Mouse (Mus musculus) CD4-positive, CD25-positive, alpha-beta regulatory T cell, adult 4 months (primary cell): ENCODE results near the gene Rab3c. TPM values are rescaled to one million over a fixed set of nuclear protein-coding genes. Genes with fewer than 3 reads are reported as not detected.

Experiments used
- ATAC-seq: one replicate; pipeline ENCODE4 v1.8.0; 2017
- polyA plus RNA-seq, 2 experiments: library from polyadenylated mRNA; unstranded; fragments of 100-300 nt; shearing (Covaris generic); gene quantifications; one replicate each; pipeline ENCODE4 v1.2.1; 2017

Rab3c gene
- polyA plus RNA-seq = under 1 TPM in 1 of 2 experiments, not detected in 1; 0.24 TPM

- ATAC-seq = no peak
Measured at GRCm38 (mm10) chr13:110280563-110281144, at the start of gene Rab3c. TSS of gene Rab3c (minus strand) at chr13:110280996.

GRCm38 (mm10) chr13:110318746-110319145, 38.0 kb upstream of the Rab3c start:
- no peak for ATAC-seq

DNA sequence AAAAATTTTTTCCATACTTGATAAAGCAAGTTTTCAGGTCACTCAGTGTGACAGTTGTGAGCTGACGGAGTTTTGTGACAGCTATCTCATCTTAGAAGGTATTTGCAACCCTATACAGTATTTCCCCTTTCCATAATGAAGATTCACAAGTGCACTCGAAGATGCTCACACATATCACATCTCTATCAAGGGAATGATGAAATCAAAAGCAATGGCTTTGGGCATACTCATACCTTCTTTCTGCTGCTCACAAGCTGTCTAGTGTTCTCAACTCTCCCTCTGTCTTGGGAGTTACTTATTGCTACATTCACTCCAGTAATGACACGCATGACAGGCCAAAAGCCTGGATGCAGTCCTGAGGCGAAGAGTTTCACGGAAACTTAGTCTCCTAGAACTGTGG, 26.4 kb upstream of the Rab3c start:
- no peak for ATAC-seq

DNA sequence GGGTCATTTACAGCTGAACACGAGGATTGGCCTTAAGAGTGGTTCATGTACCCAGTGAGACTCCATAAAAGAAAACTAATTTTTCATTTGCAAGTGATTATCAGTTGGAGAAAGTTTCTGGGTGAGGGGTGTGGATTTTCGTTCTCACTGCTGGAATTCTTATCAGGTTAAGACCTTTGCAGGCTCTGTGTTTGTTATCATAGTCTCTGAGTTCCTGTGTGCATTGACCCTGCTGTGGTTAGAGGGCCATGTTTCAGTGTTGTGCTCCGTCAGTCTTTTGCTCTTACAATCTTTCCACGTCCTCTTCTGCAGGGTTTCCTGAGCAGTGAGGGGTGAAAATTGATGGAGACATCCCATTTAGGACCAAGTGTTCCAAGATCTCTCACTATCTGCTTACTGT, 16.3 kb upstream of the Rab3c start:
- no peak for ATAC-seq

GRCm38 (mm10) chr13:110288499-110288898, 7.7 kb upstream of the Rab3c start:
- no peak for ATAC-seq

GRCm38 (mm10) chr13:110283781-110284180, 3.0 kb upstream of the Rab3c start:
- no peak for ATAC-seq

- no peak for ATAC-seq
Measured at GRCm38 (mm10) chr13:110280028-110280562, 701 bp downstream of the Rab3c start.

DNA sequence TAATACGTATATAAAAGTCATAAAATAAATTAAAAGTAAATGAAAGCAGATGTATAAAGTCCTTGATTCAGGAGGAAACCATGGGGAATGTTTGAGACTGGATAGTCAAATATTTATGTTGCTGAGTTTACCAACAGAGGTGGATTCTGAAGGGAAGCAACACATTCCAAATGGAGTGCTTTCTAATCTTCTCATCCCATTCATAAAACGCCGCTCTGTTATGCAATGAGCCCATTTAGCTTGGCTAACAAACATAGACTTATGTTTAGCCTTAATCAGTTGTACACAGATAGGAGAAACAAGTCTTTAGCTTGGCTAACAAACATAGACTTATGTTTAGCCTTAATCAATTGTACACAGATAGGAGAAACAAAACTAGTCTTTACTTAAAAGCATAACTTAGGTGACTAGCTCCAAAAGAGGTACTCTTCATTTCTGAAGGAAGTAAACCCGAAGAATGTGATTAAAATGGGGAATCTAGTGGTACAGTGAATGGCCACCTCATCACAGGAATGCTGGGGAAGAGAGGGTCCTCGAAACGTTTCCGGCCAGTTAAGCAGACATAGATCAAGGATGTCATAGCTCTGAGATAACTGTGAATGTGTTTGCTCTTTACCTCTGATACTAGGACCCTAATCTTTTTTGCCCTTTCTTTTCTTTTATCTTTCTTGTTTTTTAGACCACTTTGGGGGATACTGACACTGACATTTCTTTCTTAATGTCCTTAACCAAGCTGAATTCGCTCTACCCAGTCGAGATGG, 1.6 kb downstream of the Rab3c start:
- ATAC-seq = no peak

DNA sequence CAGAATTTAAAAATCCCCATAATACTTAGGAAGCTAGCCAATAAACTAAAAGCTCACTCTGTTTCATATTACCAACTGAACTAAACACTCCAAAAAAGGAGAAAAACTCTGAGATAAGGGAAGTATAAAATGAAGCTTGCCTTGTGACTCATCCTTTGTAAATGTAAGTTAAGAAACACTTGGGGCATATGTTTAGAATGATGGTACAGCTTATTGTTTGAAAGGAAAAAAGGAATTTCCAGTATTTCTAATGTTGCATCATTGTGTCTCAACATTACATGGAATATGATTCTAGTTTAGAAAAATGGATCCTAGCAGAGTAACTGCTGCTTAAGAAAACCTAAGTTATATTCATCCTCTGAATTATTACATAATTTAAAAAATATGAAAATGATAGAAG, 3.1 kb downstream of the Rab3c start:
- ATAC-seq = no peak

GRCm38 (mm10) chr13:110275471-110275870, 5.3 kb downstream of the Rab3c start:
- ATAC-seq = no peak

DNA sequence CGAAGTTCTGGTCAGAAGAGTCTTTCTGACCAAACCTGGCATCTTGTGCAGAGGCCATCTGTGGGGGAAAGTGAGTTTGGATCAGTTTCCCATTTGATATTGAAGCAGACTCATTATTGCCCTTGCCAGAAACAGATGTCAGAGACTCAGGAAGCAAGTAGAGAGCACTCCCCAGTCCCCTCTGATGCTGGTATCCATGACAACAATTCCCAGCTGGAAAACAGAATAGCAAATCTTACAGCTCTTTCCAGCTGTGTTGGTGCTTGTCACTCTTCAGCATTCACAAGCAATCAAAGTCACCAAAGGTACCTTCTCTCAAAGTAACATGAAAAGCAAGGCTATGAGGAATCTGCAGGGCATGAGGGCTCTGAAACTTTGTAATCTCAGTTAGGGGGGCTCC, 20.1 kb downstream of the Rab3c start:
- ATAC-seq = no peak

DNA sequence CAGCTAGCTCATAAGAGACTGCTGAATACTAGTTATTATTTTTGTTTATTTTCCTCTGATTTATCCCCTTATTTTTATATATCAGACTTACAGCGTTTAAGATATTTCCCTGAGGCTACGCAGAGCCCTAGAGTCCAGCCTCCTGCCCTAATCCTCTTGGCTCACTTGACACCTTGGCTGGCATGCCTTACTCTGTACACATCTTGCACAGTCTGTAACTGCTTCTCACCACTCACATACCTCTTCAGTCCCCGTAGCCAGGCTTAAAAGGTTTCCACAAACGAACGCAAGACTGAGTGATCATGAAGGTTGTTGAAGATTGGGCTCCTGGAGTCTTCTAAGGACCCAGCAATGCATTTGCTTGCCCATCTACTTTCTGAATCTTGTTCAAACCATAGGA, 29.3 kb downstream of the Rab3c start:
- no peak for ATAC-seq

DNA sequence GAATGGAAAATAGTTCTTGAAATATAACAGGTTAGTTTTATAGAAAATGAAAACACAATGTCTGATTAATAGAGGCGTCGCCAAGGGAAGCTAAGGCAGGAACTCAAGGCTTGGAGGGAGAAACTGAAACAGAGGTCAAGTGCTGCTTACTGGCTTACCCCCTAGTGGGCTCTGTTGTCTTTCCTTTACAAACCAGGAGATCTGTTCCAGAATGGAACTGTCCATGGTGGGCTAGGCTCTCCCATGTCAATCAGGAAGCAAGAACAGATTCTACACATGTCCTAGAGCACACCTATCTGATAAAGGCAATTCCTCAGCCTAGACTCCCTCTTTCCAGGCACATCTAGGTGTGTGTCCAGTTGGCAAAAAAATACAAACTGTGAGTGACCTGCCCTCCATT, 32.3 kb downstream of the Rab3c start:
- ATAC-seq = no peak

DNA sequence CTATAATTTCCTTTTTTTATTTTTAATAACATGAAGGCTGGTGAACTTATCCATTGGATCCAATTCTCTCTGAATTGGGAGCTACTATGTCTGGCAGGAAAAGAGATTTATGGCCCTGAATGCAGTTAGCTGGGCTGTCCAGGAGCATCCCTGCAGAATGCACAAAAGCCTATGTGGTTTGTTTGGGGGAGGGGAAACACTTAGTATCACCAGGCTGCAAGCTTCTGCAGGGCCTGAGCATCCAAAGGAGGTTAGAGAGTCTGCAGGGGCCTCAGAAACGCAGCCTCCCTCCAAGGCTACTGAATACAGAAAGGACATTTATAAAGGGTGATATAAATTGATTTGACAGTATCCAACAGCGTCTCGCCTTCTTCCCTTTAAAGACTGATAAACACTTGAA, 41.8 kb downstream of the Rab3c start:
- ATAC-seq = no peak

DNA sequence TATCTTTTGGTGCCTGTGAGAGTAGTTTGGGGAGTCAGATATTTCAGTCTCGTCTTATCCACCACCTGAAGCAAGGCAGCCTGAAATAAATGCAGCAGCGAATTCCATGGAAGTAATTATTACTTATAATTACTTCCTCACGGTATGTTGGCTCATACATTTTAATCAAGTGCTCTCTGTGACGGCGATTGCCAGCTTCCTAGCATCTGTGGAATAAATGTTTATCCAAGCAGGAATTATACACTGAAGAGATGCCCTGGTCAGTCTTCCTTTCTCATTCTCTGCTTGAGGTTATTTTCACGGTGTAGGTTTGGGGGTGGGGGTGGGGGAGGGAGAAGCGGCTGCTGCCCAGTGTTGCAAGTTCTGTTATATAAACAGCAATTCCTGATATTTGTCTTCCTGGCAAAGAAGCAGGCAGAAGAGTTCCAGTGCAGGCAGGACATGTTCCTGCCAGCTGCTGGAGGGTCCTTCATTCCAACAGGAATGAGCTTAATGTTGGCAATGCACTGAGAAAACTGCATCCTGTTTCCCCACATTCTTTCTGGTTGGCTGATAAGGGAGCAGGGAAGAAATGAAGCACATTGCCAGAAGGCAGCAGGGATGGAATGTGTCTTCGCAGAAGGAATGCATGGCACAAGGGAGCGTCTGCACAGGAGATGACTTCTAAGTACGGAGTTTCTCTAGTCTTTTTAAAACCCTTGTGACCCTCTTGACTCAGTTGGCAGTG, 43.4 kb downstream of the Rab3c start:
- no peak for ATAC-seq

DNA sequence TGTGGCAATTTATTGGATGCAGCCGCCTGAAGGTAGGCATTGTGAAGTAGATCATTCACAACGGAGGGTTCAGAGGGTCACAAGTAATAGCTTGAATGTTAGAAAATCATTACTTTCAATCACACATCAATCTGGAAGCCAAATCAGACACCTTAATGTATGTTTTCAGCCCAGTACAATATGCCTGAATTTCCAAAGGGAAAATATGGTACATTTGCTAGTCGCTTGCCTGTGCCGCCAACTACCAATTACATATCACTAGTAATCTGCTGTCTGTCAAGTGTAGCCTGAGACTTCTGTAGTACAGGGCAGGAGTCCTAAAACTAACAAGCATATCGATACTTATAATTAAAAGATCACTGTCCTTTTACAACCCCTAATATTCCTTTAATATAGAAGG, 47.4 kb downstream of the Rab3c start:
- no peak for ATAC-seq

DNA sequence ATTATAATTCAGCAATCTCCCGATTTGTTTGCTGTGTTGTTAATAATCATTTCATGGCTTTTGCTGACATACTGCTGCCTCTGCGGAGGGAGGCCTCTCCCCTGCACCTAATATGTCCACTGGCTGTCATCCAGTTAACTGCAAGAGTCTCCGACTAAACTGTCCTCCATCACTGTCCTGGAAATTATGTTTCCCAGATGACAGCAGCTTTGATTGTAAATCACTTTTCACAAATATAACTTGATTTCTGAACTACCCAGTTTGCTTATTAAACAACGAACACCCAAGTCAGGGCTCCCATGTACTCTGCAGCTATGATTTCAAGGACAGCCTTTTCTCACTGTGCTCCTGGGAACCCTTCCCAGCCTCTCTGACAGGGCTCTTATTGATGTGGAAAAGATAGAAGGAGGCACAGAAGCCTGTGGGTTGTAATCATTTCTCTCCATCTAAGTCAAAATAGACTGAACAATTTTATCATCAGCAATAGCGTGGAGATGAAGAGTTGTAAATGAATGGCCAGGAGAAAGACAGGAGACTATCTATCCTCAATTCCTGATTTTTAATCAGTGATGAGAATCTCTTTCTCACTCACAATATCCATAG, 49.6 kb downstream of the Rab3c start:
- ATAC-seq = no peak

DNA sequence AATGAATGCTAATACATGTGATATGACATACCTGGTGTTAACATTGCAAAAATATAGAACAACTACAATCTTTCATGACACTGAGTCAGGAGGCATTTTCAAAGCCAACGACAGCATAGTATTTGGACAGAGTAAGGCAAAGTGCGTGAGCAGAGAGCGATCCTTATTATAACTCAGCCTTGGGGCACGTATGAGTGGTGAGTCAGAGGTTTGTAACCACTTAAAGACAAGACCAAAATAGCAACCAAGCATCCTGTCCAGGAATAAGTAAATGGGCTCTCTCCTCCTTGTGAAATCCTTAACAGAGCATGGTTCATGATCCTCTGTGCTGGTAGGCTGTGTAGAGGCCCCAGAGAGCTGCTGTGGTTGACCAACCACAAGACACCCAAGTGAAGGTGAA, 50.8 kb downstream of the Rab3c start:
- ATAC-seq = no peak

GRCm38 (mm10) chr13:110219195-110219594, 61.6 kb downstream of the Rab3c start:
- no peak for ATAC-seq

DNA sequence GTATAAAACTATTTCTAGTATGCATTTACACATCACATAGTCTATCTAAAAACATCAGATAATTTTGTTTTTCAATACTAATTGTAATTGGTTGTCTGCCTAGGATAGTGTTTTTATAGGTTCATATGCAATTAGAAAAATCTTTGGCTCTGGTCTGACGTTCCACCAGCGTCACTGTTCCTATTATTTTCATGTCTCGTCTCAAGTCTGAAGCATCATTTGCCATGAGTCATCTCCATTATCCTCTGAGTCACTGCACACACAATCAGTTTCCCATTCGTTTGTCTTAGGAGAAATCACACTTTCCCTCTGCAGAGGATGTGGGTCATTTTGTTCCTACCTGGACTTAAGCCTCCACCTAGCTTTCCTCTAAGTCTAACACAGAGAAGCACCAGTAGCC, 62.3 kb downstream of the Rab3c start:
- no peak for ATAC-seq

- no peak for ATAC-seq
Measured at GRCm38 (mm10) chr13:110211526-110212075, 69.2 kb downstream of the Rab3c start.

DNA sequence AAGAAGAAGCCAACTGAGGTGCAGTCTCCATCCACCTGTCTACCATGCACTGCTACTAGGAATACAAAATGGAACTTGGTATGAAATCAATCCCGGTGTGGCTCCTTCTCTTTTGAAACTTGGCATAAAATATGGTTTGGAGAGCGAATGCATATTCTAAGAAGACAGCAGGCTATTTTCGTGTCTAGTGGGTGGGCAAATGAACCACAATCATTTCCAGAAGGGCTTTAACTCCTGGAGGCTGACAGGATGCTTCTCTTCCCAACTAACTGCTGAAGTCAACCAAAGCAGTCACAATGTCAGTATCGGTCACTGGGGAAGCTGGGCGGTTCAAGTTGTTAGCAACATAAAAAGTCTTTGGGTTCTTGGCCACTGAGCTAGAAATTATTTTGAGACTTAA, 81.9 kb downstream of the Rab3c start:
- ATAC-seq = no peak

- ATAC-seq = no peak
Measured at GRCm38 (mm10) chr13:110190039-110190438, 90.8 kb downstream of the Rab3c start.
